Mouse (Mus musculus) midbrain, embryonic 14.5 days (tissue): Measurements from ENCODE around the gene Rps6kc1. TPM values are rescaled to one million over a fixed set of nuclear protein-coding genes. Genes with fewer than 3 reads are reported as not detected.
"Not testable (repeated sequence)": the region's sequence is repeated elsewhere in the genome, so short reads cannot be mapped to it uniquely, and the experiment has no call there.

Experiments
- ATAC-seq: fragments of 200-750 bp; cut with Nextera tagmentation; 2 replicates; pipeline ENCODE4 v1.8.0; 2017; ENCODE audit warnings: moderate number of reproducible peaks, moderate library complexity; ENCODE audit not compliant: low FRiP score, low TSS enrichment
- DNase-seq: peaks from one replicate; pipeline ENCODE4 v3.0.0-alpha.2; 2015
- H3K27ac ChIP-seq: fragments of 300-500 bp; sonication (generic); replicated peaks from 2 replicates; pipeline ENCODE4 v1.5.1; 2014; ENCODE audit warnings: mild to moderate bottlenecking, low read depth, low read length, moderate library complexity
- H3K27me3 ChIP-seq: fragments of 300-500 bp; sonication (generic); 2 replicates; pipeline ENCODE4 v1.6.1; 2014; ENCODE audit warnings: low read length, control low read depth, mixed read lengths; ENCODE audit not compliant: control insufficient read depth, insufficient read depth
- H3K36me3 ChIP-seq: fragments of 300-500 bp; sonication (generic); 2 replicates; pipeline ENCODE4 v1.6.1; 2014; ENCODE audit warnings: low read length, control low read depth; ENCODE audit not compliant: control insufficient read depth, insufficient read depth
- H3K4me1 ChIP-seq: fragments of 300-500 bp; sonication (generic); 2 replicates; pipeline ENCODE4 v1.6.1; 2014; ENCODE audit warnings: mild to moderate bottlenecking, antibody characterized with exemption, low read length, control low read depth; ENCODE audit not compliant: control insufficient read depth, insufficient read depth
- H3K4me2 ChIP-seq: fragments of 300-500 bp; sonication (generic); 2 replicates; pipeline ENCODE4 v1.6.1; 2014; ENCODE audit warnings: mild to moderate bottlenecking, low read length, moderate library complexity
- H3K4me3 ChIP-seq: fragments of 300-500 bp; sonication (generic); replicated peaks from 2 replicates; pipeline ENCODE4 v1.5.1; 2014; ENCODE audit warnings: low read depth, low read length
- H3K9ac ChIP-seq: fragments of 300-500 bp; sonication (generic); replicated peaks from 2 replicates; pipeline ENCODE4 v1.6.1; 2014; ENCODE audit warnings: mild to moderate bottlenecking, low read length, moderate library complexity
- H3K9me3 ChIP-seq: fragments of 300-500 bp; sonication (generic); 2 replicates; pipeline ENCODE4 v1.6.1; 2016; ENCODE audit warnings: low read length, control low read depth, mixed read lengths; ENCODE audit not compliant: control insufficient read depth
- WGBS: fragments of 180-500 bp; shearing (Covaris S2); extraction: QIAGEN DNeasy Blood & Tissue Kit; methylation state at CpG from one replicate; pipeline ENCODE4 v1.1.7; 2014; 5-methylcytosine and 5-hydroxymethylcytosine counted together
- polyA plus RNA-seq: library from polyadenylated mRNA; unstranded; fragments of >200 nt; fragmentation: Nextera tagmentation; extraction: Ambion mirVana; gene quantifications from 2 replicates; pipeline ENCODE4 v1.2.1, GENCODE M21; 2014

Gene Rps6kc1
- polyA plus RNA-seq, 1 experiment from 2014 or later: 31.0 TPM

DNA sequence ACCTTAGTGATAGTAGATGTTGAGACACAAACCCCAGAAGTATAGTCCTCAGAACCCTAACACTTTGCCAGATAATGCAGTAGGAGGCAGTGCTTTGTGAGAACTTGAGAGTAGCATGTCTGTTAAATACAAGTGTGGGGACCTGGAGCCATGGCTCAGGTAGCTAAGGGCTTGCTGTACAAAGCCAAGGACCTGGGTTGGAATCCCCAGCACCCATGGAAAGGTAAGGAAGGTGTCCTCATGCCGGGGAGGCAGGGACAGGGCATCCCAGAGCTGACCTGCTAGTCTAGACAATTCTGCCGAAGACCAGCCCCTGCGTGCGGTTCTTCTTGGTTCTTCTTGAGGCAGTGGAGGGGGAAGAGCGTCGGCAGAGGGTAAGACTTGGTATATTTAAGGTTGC lies 18.6 kb upstream of the Rps6kc1 start:
- 93% methylated on average over 6 of the region's 6 CpGs for WGBS
- Histone ChIP-seq H3K9ac (no peak overlapping the region), H3K36me3 (peaks cover 23% of the 10 kb centered on the region), H3K9me3 (no peaks in the 10 kb centered on the region), H3K4me1 (peaks cover 12% of the 10 kb centered on the region), H3K27me3 (no peaks in the 10 kb centered on the region), H3K27ac (no peak overlapping the region), H3K4me2 (no peak overlapping the region), H3K4me3 (no peak overlapping the region)
- no peak for DNase-seq
- no peak for ATAC-seq

DNA sequence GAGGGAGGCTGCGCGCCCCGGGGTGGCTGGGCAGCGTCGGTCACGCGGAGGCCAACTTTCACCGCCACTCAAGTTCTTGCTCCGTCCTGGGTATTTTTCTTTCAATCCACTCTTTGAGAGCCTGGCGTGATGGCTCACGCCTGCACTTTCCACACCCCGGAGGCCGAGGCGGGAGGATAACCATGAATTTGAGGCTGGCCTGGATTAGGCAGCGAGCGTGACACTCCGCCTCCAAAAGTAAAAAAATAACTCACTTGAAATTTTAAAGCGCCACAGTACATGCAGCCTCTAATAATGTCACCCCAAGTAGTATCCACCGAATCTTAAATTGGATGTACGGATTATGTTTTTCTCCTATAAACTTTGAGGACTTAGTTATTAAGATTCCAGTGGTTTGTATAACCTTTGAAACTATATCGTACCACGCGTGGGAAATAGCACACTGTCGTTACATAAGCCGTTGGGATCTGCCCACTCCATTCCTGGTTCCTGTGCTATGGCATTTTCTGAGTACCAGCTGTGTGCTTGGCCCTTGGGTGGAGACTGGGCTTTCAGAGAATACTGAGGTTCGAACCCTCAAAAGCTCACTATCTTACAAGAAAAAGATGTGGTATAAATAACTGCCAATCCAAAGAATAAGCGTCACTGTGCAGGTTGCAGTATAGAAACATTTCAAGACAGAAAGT lies 17.6 kb upstream of the Rps6kc1 start:
- H3K36me3 ChIP-seq: peaks cover 13% of the 10 kb centered on the region
- no peak for DNase-seq
- peak overlapping the region; percentile 87 for H3K9ac ChIP-seq
- peaks cover 12% of the 10 kb centered on the region for H3K4me1 ChIP-seq
- peak overlapping the region; percentile 62 for H3K4me3 ChIP-seq
- 7% methylated on average over 27 of the region's 27 CpGs for WGBS
- peak overlapping the region; percentile 99 for H3K27ac ChIP-seq
- ATAC-seq: no peak
- peak overlapping the region; percentile 76 for H3K4me2 ChIP-seq
- no peaks in the 10 kb centered on the region for H3K9me3 ChIP-seq
- no peaks in the 10 kb centered on the region for H3K27me3 ChIP-seq

DNA sequence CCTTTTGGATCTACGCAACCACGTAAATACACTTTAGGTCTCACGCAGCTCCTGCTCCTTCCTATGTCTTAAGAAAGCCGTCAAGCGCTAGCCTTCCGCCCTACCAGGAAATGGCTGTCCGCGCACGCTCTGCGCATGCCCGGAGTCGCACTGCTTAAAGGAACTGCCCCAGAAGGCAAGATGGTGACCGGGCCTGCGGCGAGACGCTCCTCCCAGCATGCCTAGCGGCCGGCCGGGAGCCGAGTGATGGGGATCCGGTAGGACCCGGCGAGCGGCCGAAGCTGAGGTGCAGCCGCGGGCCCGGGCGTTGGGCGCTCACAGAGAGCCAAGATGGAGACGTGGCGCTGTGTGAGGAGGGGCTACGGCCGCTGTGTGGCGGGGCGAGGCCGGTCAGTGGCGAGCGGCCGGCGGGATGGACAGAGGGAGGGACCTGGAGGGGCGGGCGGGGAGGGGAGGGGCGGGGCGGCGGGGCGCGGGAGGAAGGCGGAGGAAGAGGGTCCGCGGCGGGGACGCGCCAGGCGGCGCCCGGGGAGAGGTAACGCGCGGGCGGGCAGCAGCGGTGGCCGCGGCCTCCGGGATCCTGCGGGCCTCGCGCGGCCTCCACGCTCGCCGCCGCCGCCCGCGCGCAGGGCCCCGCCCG lies 16.9 kb upstream of the Rps6kc1 start:
- DNase-seq: peak; percentile 99
- Histone ChIP-seq H3K36me3 (peaks cover 6% of the 10 kb centered on the region; the same call in 1 of the 2 replicates), H3K4me1 (peaks cover 12% of the 10 kb centered on the region), H3K27ac (peak overlapping the region; percentile 99), H3K4me2 (peak overlapping the region; percentile 76), H3K9ac (peak overlapping the region; percentile 87), H3K9me3 (no peaks in the 10 kb centered on the region), H3K27me3 (no peaks in the 10 kb centered on the region), H3K4me3 (peak overlapping the region; percentile 62)
- under 1% methylated on average over 63 of the region's 79 CpGs for WGBS
- peak; percentile 96 for ATAC-seq

DNA sequence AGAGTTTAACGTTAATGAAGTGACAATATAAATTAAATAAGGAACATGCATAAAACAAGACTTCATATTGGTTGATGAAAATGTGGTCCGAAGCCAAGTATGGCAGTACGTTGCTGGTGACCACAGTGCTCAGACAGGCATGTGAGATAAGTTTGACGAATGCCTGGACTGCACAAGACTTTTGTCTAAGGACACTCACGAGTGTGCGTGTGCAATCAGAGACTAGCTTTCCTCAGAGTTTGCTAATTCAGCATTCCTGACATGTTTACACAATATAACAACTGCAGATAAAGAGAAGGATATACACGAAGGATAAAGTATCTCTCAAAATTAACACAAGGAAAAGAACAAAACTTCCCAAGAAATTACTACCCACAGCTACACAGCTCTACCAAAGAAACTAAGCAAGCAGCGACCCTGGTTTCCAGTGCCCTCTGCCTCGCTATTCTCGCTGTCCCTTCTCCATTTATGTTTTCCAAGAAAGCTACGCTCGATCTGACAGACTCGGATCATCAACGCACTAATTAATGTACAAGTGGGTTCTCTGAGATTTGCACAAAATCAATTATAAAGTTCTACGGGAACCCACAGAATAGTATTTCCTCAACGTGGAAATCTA lies 16.3 kb upstream of the Rps6kc1 start:
- H3K27ac ChIP-seq: peak overlapping the region; percentile 99
- peaks cover 3% of the 10 kb centered on the region; the same call in 1 of the 2 replicates for H3K36me3 ChIP-seq
- 24% methylated on average over 16 of the region's 16 CpGs for WGBS
- peaks cover 12% of the 10 kb centered on the region for H3K4me1 ChIP-seq
- H3K4me3 ChIP-seq: peak overlapping the region; percentile 62
- H3K4me2 ChIP-seq: peak overlapping the region; percentile 76
- H3K9me3 ChIP-seq: no peaks in the 10 kb centered on the region
- no peaks in the 10 kb centered on the region for H3K27me3 ChIP-seq
- ATAC-seq (peak; percentile 17; the same call in 1 of the 2 replicates), DNase-seq (peak; percentile 31)
- H3K9ac ChIP-seq: peak overlapping the region; percentile 87

DNA sequence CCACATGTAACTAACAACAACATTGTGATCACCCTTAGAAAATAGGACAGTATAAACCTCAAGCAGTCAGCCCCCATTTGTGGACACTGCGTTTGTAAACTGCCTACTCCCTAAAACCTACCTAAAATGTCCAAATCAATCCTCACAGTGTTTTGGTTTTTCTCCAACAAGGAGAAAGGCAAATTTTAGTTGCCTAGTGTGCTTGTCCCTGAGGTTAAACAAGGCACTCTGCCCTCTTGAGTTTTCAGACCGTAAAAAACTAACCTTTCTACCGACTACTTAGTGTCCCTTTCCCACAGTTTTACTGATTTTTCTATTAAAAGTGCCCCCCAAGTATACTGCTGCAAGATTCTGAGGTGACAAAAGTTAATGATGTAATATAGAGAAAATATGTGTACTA lies 15.7 kb upstream of the Rps6kc1 start:
- no peaks in the 10 kb centered on the region for H3K9me3 ChIP-seq
- WGBS: 93% methylated on average over 3 of the region's 3 CpGs
- no peak overlapping the region for H3K9ac ChIP-seq
- H3K4me2 ChIP-seq: peak overlapping the region; percentile 76
- DNase-seq: no peak
- H3K27me3 ChIP-seq: no peaks in the 10 kb centered on the region
- H3K27ac ChIP-seq: no peak overlapping the region
- peaks cover 12% of the 10 kb centered on the region for H3K4me1 ChIP-seq
- ATAC-seq: no peak
- peak overlapping the region; percentile 62; the same call in 1 of the 2 replicates for H3K4me3 ChIP-seq
- H3K36me3 ChIP-seq: no peaks in the 10 kb centered on the region; the same call in 1 of the 2 replicates

DNA sequence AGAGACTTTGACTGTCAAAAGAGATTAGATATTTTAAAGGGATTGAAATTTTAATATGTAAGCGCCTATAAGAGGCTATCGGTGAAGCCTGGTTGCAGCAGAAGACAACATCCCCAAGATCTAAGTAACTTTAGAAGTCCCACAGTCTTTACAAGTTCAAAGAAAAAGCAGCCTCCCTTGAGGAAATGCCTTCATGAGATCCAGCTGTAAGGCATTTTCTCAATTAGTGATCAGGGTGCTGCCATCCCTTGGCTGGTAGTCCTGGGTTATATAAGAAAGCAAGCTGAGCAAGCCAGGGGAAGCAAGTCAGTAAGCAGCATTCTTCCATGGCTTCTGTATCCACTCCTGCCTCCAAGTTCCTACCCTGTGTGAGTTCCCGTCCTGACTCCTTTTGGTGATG lies 13.2 kb upstream of the Rps6kc1 start, which contains the start of gene Angel2:
Gene Angel2, plus strand, starts transcription at position 301 of the 400 bp plus-strand sequence.
- DNase-seq, H3K4me2 ChIP-seq, H3K4me3 ChIP-seq, H3K9ac ChIP-seq, ATAC-seq, H3K9me3 ChIP-seq, H3K27ac ChIP-seq, H3K36me3 ChIP-seq, H3K27me3 ChIP-seq: not testable (repeated sequence)
- H3K4me1 ChIP-seq: peaks cover 12% of the 10 kb centered on the region
- 81% methylated on average over 3 of the region's 3 CpGs for WGBS

DNA sequence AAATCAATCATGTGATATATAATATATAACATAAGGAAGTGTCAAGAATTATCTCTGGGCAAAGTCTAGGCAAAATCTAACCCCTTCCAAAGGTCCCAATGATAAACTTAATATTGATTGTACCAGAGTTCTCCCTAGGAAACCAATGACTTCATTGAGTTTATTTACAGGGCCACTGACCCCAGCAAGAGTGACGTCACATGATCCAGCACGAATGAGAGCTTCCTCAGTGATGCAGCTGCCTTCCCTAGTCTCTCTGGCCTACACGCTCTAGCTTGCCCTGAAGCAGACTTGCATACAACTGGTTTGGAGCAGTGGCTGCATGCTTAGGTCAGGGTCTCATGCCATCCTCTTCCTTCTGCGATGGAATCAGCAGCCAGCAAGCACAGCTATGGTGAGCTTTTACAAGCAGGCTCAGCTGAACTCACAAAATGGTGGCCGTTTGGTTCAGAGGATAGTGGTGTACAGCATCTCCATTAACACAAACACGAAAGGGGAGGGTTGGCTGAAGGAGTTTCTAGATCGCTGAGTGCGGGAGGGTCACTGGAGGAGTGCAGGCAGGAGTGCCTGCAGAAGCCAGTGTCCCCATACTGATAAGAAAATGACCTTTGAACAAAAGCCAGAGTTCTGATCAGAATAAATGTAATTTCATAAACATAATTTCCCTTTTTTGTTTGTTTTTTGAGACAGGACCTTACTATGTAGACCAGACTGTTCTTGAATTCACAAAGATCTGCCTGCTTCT lies 8.3 kb upstream of the Rps6kc1 start:
- WGBS: 77% methylated on average over 8 of the region's 8 CpGs
- no peak for ATAC-seq

DNA sequence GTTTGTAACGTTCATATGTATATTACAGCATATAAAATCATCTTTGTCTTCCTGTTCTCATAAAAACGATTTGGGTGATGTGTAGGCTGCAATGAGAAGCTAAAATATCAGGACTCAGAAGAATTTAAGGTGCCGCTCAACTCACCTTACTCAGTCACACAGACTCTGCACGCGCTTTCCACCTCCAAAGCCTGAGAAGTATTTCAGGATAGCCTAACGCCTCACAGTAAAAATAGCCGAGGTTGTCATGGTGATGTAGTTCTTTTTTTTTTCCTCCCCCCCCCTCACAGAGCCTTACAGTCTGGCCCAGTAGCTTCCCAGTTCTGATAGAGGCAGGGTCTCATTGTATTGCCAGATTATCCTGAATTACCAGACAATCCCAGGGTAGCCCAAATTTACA lies 7.4 kb upstream of the Rps6kc1 start:
- H3K27me3 ChIP-seq: no peaks in the 10 kb centered on the region
- H3K4me1 ChIP-seq: no peaks in the 10 kb centered on the region
- H3K27ac ChIP-seq: no peak overlapping the region
- no peak overlapping the region for H3K4me3 ChIP-seq
- ATAC-seq: no peak
- no peak overlapping the region for H3K4me2 ChIP-seq
- DNase-seq: no peak
- no peak overlapping the region for H3K9ac ChIP-seq
- H3K9me3 ChIP-seq: no peaks in the 10 kb centered on the region
- 65% methylated on average over 7 of the region's 7 CpGs for WGBS
- H3K36me3 ChIP-seq: no peaks in the 10 kb centered on the region

More for the DNA sequence above, 8.3 kb upstream of the Rps6kc1 start:
- H3K4me1 ChIP-seq: no peaks in the 10 kb centered on the region
- H3K27ac ChIP-seq: no peak overlapping the region
- DNase-seq: no peak
- no peaks in the 10 kb centered on the region for H3K36me3 ChIP-seq
- no peak overlapping the region for H3K9ac ChIP-seq
- H3K4me3 ChIP-seq: no peak overlapping the region
- H3K4me2 ChIP-seq: no peak overlapping the region
- no peaks in the 10 kb centered on the region for H3K9me3 ChIP-seq
- H3K27me3 ChIP-seq: no peaks in the 10 kb centered on the region
